Mouse (Mus musculus): ENCODE results near the gene Ankdd1a. TPM values are rescaled to one million over a fixed set of nuclear protein-coding genes. Genes with fewer than 3 reads are reported as not detected.

Ankdd1a gene
- polyA plus RNA-seq, 2 experiments, result 0.06 TPM; not detected in 1

DNA sequence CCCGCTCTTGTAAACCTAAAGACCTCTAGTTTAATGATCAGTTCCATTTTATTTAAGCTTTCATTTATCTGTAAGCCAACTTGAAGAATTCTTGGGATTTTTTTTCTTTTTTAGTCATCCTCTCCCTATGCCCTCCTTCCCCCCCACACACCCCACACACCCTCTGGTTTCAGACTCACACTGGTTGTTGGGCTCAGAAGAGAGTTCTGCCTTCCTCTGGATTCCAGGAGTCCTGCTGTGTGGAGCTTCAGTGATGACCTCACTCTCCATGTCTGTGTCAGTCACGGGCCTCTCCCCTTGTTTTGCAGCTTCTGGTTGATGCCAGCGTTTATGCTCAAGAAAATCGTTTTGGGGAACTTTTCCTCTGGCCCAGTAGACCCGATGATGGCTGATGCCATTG is 39.9 kb downstream of the Ankdd1a start:
- no peak overlapping the region for H3K27ac ChIP-seq
- no peak overlapping the region for H3K4me3 ChIP-seq (ENCODE audit: insufficient read depth in 1 of 2, low read depth in 2 of 2, low read length in 2 of 2)
- H3K9me3 ChIP-seq (ENCODE audit: control insufficient read depth, low read length), result no peaks in the 10 kb centered on the region
- no peaks in the 10 kb centered on the region for H3K27me3 ChIP-seq (ENCODE audit: control insufficient read depth, insufficient read depth, low read length)
- no peaks in the 10 kb centered on the region; the same call in 1 of the 2 replicates for H3K36me3 ChIP-seq (replicated peaks; ENCODE audit: control insufficient read depth, insufficient read depth, low read depth)
- no peaks in the 10 kb centered on the region for H3K4me1 ChIP-seq (replicated peaks; ENCODE audit: control insufficient read depth in 2 of 2, insufficient read depth in 2 of 2, low read length in 1 of 2)
- TF ChIP-seq CTCF (IDR thresholded peaks at IDR 0.05; ENCODE audit: low read depth), result no peak
- no peak for TF ChIP-seq EP300 (IDR thresholded peaks at IDR 0.05; ENCODE audit: low read depth)
- DNase-seq (ENCODE audit: low read depth in 3 of 3, low spot score in 3 of 3), result no peak
- H3K4me2 ChIP-seq (ENCODE audit: low read depth), result no peak overlapping the region
- 67% methylated on average over 5 of the region's 5 CpGs for WGBS (ENCODE audit: insufficient replicate concordance)
- H3K9ac ChIP-seq (replicated peaks), result no peak overlapping the region
- no peak for ATAC-seq (ENCODE audit: insufficient read depth)

DNA sequence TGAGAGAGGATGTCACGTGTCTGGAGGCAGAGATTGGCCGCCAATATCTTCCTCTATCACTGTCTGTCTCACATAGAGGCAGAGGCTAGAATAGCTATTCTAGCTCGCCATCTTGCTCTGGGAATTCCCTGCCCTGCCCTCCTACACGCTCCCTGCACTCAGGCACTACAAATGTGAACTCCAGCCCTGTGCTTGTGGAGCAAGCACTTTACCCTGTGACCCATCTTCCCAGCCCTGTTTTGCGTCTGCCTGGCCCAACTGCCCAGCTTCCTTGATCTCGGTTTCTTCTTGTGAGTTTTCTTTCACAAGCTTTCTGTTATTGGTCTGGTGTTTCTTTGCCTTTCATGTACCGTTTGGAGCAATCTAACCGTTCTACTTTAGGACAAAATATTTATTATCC is 40.8 kb downstream of the Ankdd1a start:
- Histone ChIP-seq H3K4me1 (replicated peaks; ENCODE audit: control insufficient read depth in 2 of 2, insufficient read depth in 2 of 2, low read length in 1 of 2) (no peaks in the 10 kb centered on the region), H3K4me2 (ENCODE audit: low read depth) (no peak overlapping the region), H3K4me3 (ENCODE audit: insufficient read depth in 1 of 2, low read depth in 2 of 2, low read length in 2 of 2) (no peak overlapping the region), H3K9me3 (ENCODE audit: control insufficient read depth, low read length) (no peaks in the 10 kb centered on the region), H3K27ac (no peak overlapping the region), H3K27me3 (ENCODE audit: control insufficient read depth, insufficient read depth, low read length) (no peaks in the 10 kb centered on the region), H3K36me3 (replicated peaks; ENCODE audit: control insufficient read depth, insufficient read depth, low read depth) (no peaks in the 10 kb centered on the region), H3K9ac (replicated peaks) (no peak overlapping the region)
- 69% methylated on average over 8 of the region's 8 CpGs for WGBS (ENCODE audit: insufficient replicate concordance)
- TF ChIP-seq EP300 (IDR thresholded peaks at IDR 0.05; ENCODE audit: low read depth), result no peak
- no peak for TF ChIP-seq CTCF (IDR thresholded peaks at IDR 0.05; ENCODE audit: low read depth)
- ATAC-seq (ENCODE audit: insufficient read depth), result no peak
- DNase-seq (ENCODE audit: low read depth in 3 of 3, low spot score in 3 of 3), result no peak

DNA sequence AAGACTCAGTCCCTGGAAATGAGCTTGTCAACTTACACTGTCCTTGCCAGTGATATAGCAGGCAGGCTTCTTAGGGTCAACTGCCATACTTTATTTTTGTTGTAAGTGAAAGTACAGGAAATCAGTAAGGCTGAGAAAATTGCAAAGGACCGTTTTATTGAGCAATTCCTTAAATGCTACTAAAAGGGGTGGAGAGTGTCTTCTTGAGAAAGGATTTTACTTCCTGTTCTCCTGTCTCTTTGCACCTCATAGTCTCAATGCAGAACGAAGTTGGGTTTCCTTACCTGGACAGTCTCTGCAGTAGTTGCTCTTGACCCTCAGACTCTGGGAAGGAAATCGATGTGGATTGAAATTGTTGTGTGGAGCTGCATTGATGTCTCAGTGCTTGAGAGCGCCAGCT is 47.2 kb downstream of the Ankdd1a start:
- H3K9me3 ChIP-seq (ENCODE audit: control insufficient read depth, low read length), result no peaks in the 10 kb centered on the region
- H3K27ac ChIP-seq, result no peak overlapping the region
- 67% methylated on average over 4 of the region's 4 CpGs for WGBS (ENCODE audit: insufficient replicate concordance)
- no peak overlapping the region for H3K4me3 ChIP-seq (ENCODE audit: insufficient read depth in 1 of 2, low read depth in 2 of 2, low read length in 2 of 2)
- no peak for ATAC-seq (ENCODE audit: insufficient read depth)
- no peak overlapping the region for H3K9ac ChIP-seq (replicated peaks)
- TF ChIP-seq EP300 (IDR thresholded peaks at IDR 0.05; ENCODE audit: low read depth) (no peak), CTCF (IDR thresholded peaks at IDR 0.05; ENCODE audit: low read depth) (no peak)
- H3K4me1 ChIP-seq (replicated peaks; ENCODE audit: control insufficient read depth in 2 of 2, insufficient read depth in 2 of 2, low read length in 1 of 2), result no peaks in the 10 kb centered on the region; a peak in 1 of 4 replicates
- H3K4me2 ChIP-seq (ENCODE audit: low read depth), result no peak overlapping the region
- no peaks in the 10 kb centered on the region for H3K27me3 ChIP-seq (ENCODE audit: control insufficient read depth, insufficient read depth, low read length)
- DNase-seq (ENCODE audit: low read depth in 3 of 3, low spot score in 3 of 3), result no peak
- H3K36me3 ChIP-seq (replicated peaks; ENCODE audit: control insufficient read depth, insufficient read depth, low read depth), result no peaks in the 10 kb centered on the region

DNA sequence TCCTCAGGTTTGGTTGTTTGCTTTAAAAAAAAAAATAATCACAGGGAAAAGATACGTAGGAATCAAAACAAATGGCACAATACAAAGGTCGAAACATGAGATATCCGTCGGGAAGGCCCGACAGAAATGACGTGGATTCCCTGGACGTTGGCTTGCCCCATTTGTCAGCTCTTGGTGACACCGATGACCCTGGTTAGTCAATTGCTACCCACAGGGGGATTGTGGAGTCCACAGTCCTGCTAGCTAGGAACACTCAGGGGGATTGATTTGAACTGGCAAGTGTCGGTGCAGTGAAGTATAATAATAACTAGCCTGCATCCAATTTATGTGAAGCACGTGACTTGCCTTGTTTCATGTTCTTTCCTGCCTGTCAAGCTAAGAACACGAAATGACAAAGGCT is 52.3 kb downstream of the Ankdd1a start:
- no peak overlapping the region for H3K27ac ChIP-seq
- no peak overlapping the region for H3K9ac ChIP-seq (replicated peaks)
- TF ChIP-seq EP300 (IDR thresholded peaks at IDR 0.05; ENCODE audit: low read depth), result no peak
- ATAC-seq (ENCODE audit: insufficient read depth) (no peak), DNase-seq (ENCODE audit: low read depth in 3 of 3, low spot score in 3 of 3) (no peak)
- H3K9me3 ChIP-seq (ENCODE audit: control insufficient read depth, low read length), result no peaks in the 10 kb centered on the region
- H3K27me3 ChIP-seq (ENCODE audit: control insufficient read depth, insufficient read depth, low read length), result no peaks in the 10 kb centered on the region
- H3K4me3 ChIP-seq (ENCODE audit: insufficient read depth in 1 of 2, low read depth in 2 of 2, low read length in 2 of 2), result no peak overlapping the region
- no peak overlapping the region for H3K4me2 ChIP-seq (ENCODE audit: low read depth)
- H3K4me1 ChIP-seq (replicated peaks; ENCODE audit: control insufficient read depth in 2 of 2, insufficient read depth in 2 of 2, low read length in 1 of 2), result no peaks in the 10 kb centered on the region; a peak in 2 of 4 replicates
- 64% methylated on average over 11 of the region's 11 CpGs for WGBS (ENCODE audit: insufficient replicate concordance)
- H3K36me3 ChIP-seq (replicated peaks; ENCODE audit: control insufficient read depth, insufficient read depth, low read depth), result peaks cover 4% of the 10 kb centered on the region

DNA sequence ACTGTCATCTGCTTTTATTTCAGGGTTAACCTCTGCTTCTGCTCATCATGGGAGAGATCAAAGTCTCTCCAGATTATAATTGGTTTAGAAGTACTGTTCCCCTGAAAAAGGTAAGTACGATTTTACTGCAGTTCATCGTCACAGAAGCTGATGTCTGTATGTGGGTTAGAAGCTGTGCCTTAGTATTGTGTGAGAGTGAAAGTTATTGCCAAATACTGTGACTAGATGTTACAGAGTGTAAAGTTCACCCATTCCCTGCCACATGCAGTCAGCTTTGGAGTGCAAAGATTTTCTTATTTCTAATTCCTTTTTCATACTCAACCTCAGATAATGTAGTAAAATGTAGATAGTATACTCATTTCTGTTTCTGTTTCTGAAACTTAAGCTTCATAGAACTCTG is 54.8 kb downstream of the Ankdd1a start:
- ATAC-seq (ENCODE audit: insufficient read depth) (no peak), DNase-seq (ENCODE audit: low read depth in 3 of 3, low spot score in 3 of 3) (no peak)
- Histone ChIP-seq H3K27me3 (ENCODE audit: control insufficient read depth, insufficient read depth, low read length) (no peaks in the 10 kb centered on the region), H3K4me2 (ENCODE audit: low read depth) (no peak overlapping the region), H3K4me1 (replicated peaks; ENCODE audit: control insufficient read depth in 2 of 2, insufficient read depth in 2 of 2, low read length in 1 of 2) (peaks cover 2 to 11% of the 10 kb centered on the region in 2 experiments), H3K36me3 (replicated peaks; ENCODE audit: control insufficient read depth, insufficient read depth, low read depth) (peaks cover 4% of the 10 kb centered on the region), H3K4me3 (ENCODE audit: insufficient read depth in 1 of 2, low read depth in 2 of 2, low read length in 2 of 2) (no peak overlapping the region), H3K9ac (replicated peaks) (no peak overlapping the region), H3K27ac (no peak overlapping the region), H3K9me3 (ENCODE audit: control insufficient read depth, low read length) (no peaks in the 10 kb centered on the region)
- TF ChIP-seq CTCF (IDR thresholded peaks at IDR 0.05; ENCODE audit: low read depth) (no peak), EP300 (IDR thresholded peaks at IDR 0.05; ENCODE audit: low read depth) (no peak)
- 71% methylated on average over 2 of the region's 2 CpGs for WGBS (ENCODE audit: insufficient replicate concordance)
